Mouse (Mus musculus) megakaryocyte, adult 5-6 weeks (primary cell): ENCODE measurements at regions not wholly inside any gene's neighbourhood (a gene's known extent, or its start where the extent isn't known, plus 50 kb on each side); places are given as distances from the start of the nearest gene placed in this dataset.

Experiments
- ATAC-seq: 2 replicates; pipeline ENCODE4 v1.8.0; 2016; ENCODE audit warnings: mild to moderate bottlenecking, inconsistent platforms; ENCODE audit not compliant: poor library complexity, severe bottlenecking

- ATAC-seq: 0 out of 2 replicates have a peak, but pooled peaks have one; percentile 35
Measured at GRCm38 (mm10) chr2:128515701-128516100, 75.3 kb upstream of the Spdye4c start.

- ATAC-seq: no peak
Measured at GRCm38 (mm10) chr2:128516694-128517093, 74.3 kb upstream of the Spdye4c start.

GRCm38 (mm10) chr2:128518142-128518541 lies 72.9 kb upstream of the Spdye4c start:
- ATAC-seq: no peak

- ATAC-seq: no peak
Measured at GRCm38 (mm10) chr2:128521701-128522443, 69.1 kb upstream of the Spdye4c start.

- no peak for ATAC-seq
Measured at GRCm38 (mm10) chr2:128523425-128524108, 67.4 kb upstream of the Spdye4c start.

GRCm38 (mm10) chr2:128526100-128526499 lies 64.9 kb upstream of the Spdye4c start:
- ATAC-seq: no peak

GRCm38 (mm10) chr2:128526883-128527344 lies 64.1 kb upstream of the Spdye4c start:
- ATAC-seq: no peak

GRCm38 (mm10) chr2:128536294-128536693 lies 54.7 kb upstream of the Spdye4c start:
- ATAC-seq: no peak

- no peak for ATAC-seq
Measured at GRCm38 (mm10) chr2:128537425-128537824, 53.6 kb upstream of the Spdye4c start.

GRCm38 (mm10) chr2:128538736-128539135 lies 52.3 kb upstream of the Spdye4c start:
- ATAC-seq: no peak
